Mouse (Mus musculus) heart, postnatal 25 days (tissue): ENCODE measurements around the gene Chrnb4. TPM values are rescaled to one million over a fixed set of nuclear protein-coding genes. Genes with fewer than 3 reads are reported as not detected.

Experiments
- DNase-seq: peaks from one replicate; pipeline ENCODE4 v3.0.0; 2022; ENCODE audit warnings: low spot score
- intact Hi-C: fragments of 180-260 bp; cut with DNase I; formaldehyde crosslinking; loops from one replicate; pipeline ENCODE4 v1.15.1; 2025
- total RNA-seq, 2 experiments: library from RNA; stranded (reverse); gene quantifications; 2 replicates each; pipeline ENCODE4 v1.2.3; 2021

The Chrnb4 gene
- total RNA-seq, 2 experiments from 2014 or later = not detected

GRCm38 (mm10) chr9:55025534-55026274 is 22.9 kb downstream of the Chrnb4 start:
- intact Hi-C loops = no loop called here
- no peak for DNase-seq

GRCm38 (mm10) chr9:55023902-55024583 is 24.5 kb downstream of the Chrnb4 start:
- peak; percentile 19 for DNase-seq
- intact Hi-C loops = loop anchor here (1.0 kb wide), 2 partner anchors 86 to 287 kb away; no protein-coding TSS in a partner anchor

- DNase-seq = no peak
- intact Hi-C loops = loop anchor here (1.0 kb wide), 1 partner anchor 288 kb away; no protein-coding TSS in a partner anchor
These were observed 25.3 kb downstream of the Chrnb4 start for GRCm38 (mm10) chr9:55023326-55023725.

DNA sequence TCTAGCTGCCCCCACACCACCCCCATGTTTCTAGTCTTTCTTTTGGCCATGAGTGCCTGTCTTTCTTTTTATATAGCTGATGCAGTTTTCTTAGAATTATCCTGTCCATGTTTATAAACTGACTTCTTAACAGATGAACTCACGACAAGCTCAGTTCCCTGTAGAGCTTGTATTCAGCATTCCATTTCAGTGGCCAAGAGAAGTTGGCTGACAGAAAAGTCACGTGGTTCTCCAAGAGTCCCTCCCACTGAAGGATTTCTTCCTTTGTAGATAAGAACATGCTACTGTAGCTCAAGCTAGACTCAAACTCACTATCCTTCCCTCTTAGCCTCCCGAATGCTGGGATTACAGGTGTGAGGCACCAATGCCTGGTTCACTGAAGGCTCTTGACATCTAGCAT is 31.7 kb downstream of the Chrnb4 start:
- intact Hi-C loops = no loop called here
- no peak for DNase-seq

- no peak for DNase-seq
- intact Hi-C loops = no loop called here
These were observed 37.8 kb downstream of the Chrnb4 start for GRCm38 (mm10) chr9:55010588-55011350.

- intact Hi-C loops = no loop called here
These were observed 38.9 kb downstream of the Chrnb4 start for GRCm38 (mm10) chr9:55009692-55010091.

GRCm38 (mm10) chr9:55003609-55004008 is 45.0 kb downstream of the Chrnb4 start:
- intact Hi-C loops = no loop called here
- no peak for DNase-seq

More at GRCm38 (mm10) chr9:55009692-55010091, 38.9 kb downstream of the Chrnb4 start:
- no peak for DNase-seq

- no peak for DNase-seq
- intact Hi-C loops = no loop called here
These were observed 52.9 kb downstream of the Chrnb4 start for GRCm38 (mm10) chr9:54995645-54996044.

GRCm38 (mm10) chr9:54994381-54994780 is 54.2 kb downstream of the Chrnb4 start:
- DNase-seq = no peak
- intact Hi-C loops = no loop called here

DNA sequence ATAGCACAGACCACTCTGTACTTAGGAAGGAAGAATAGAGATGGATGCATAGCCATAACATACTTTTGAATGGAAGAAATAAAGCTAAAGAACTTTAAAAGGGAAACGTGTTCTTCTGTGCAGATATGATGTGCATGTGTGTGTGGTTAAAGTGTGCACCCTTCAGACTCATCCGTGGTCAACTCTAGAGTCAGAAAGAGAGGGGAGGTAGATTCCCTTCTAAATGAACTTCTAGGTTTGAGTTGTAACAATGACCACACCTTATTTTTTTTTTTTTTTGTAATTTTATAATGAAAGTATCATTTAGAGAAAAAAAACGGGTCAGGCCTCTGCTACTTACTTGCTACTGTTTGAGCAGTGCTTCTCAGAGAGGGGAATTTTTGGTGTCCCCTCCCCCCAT is 58.2 kb downstream of the Chrnb4 start:
- no peak for DNase-seq
- intact Hi-C loops = no loop called here

- intact Hi-C loops = no loop called here
- DNase-seq = no peak
These were observed 66.2 kb downstream of the Chrnb4 start for GRCm38 (mm10) chr9:54982401-54982800.

DNA sequence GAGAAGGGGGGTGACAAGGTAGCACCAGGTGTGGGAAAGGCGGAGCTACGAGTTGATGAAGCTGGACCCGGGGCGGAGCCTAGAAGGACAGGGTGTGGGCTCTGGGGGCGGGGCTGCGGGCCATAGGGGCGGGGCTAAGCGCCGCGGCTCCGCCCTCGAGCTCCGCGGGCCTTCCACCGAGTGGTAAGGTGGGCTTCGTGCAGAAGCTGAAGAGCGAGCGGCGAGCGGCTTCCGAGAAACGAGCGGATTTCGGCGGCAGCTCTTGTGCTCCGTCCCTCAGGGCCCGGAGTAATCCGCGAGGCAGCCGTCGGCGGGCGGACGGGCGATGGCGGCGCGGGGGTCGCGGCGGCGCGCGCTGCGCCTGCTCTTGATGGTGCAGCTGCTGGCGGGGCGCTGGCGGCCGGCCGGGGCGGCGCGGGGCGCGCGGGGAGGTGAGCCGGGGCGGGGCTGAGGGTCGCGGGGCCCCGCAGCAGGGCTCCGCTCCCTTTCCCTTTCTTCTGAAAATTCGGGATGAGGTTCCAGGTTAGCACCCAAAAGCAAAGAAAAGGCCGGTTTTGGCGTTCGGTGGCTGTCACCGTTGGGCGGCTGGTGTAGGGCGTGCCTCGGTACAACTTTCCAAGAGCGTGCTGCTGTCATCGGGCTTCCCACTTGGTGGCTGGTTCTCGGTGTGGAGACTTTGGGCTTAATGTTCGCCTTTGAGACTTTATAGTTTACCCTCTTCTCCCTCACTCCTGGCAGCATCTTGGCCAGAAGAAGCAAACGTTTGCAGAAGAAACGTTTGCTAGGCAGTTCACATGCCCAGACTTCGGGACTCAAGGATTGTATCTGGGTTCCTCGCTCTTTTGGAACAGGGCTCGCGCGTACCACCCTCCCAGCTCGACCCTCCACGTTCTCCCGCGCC is 67.0 kb downstream of the Chrnb4 start:
- no peak for DNase-seq

DNA sequence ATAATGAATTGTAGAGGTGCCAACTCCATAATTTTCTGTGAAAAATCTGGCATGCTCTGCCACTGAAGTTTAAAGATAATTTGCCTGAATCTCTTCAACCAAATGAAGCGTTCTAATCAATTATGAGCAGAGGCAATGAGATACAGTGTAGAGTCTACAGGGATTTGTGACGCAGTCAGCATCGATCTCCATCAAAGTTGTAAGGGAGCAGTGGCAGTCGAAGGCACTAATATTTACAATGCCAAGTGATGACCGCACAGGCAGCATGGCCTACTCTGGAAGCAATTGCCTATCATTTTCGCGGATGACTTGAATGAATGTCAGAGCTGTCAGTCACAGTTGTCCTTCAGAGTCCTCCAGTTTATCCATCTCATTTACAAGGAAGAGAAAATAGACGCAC is 67.9 kb downstream of the Chrnb4 start, which contains the start of gene Chrna5:
TSS of gene Chrna5 (plus strand) at position 207 of the 400 bp plus-strand sequence.
- intact Hi-C loops = no loop called here
- no peak for DNase-seq

More for the DNA sequence above, 67.0 kb downstream of the Chrnb4 start:
- intact Hi-C loops = no loop called here

Other genes with a start within 250 kb of the Chrnb4 start
- 10 to 100 TPM; 30.2 to 33.1 TPM for gene Ireb2, start 185.0 kb downstream of the Chrnb4 start, total RNA-seq
- 1 to 10 TPM; 1.0 to 1.3 TPM for gene Hykk, start 131.5 kb downstream of the Chrnb4 start, total RNA-seq
- gene Psma4, start 98.0 kb downstream of the Chrnb4 start, total RNA-seq = 100 to 1,000 TPM; 127 TPM
- gene AY074887, start 97.8 kb downstream of the Chrnb4 start, total RNA-seq = not detected
- gene Chrna5, start 67.9 kb downstream of the Chrnb4 start, total RNA-seq = not detected
- gene Chrna3, start 22.2 kb downstream of the Chrnb4 start, total RNA-seq = not detected
- gene Ube2q2, start 100.1 kb upstream of the Chrnb4 start, total RNA-seq = 10 to 100 TPM; 24.5 to 27.6 TPM
- 10 to 100 TPM; 32.7 to 35.8 TPM for gene Fbxo22, start 160.1 kb upstream of the Chrnb4 start, total RNA-seq